Mouse (Mus musculus): ENCODE measurements around the gene Rgs7. TPM values are rescaled to one million over a fixed set of nuclear protein-coding genes. Genes with fewer than 3 reads are reported as not detected.

The Rgs7 gene
- total RNA-seq, 2 experiments from 2014 or later: 10.5 to 12.1 TPM

- no peak for DNase-seq
These were observed 191.4 kb downstream of the Rgs7 start for GRCm38 (mm10) chr1:175300895-175301294.

- DNase-seq: no peak
These were observed 191.9 kb downstream of the Rgs7 start for GRCm38 (mm10) chr1:175300404-175300803.

- DNase-seq: no peak
These were observed 192.5 kb downstream of the Rgs7 start for GRCm38 (mm10) chr1:175299603-175300397.

GRCm38 (mm10) chr1:175296906-175297305 is 195.4 kb downstream of the Rgs7 start:
- no peak for DNase-seq

- DNase-seq: no peak
These were observed 202.2 kb downstream of the Rgs7 start for GRCm38 (mm10) chr1:175290072-175290471.

- DNase-seq: no peak
These were observed 230.0 kb downstream of the Rgs7 start for GRCm38 (mm10) chr1:175262341-175262740.

- no peak for DNase-seq
These were observed 232.9 kb downstream of the Rgs7 start for GRCm38 (mm10) chr1:175259374-175259773.

- DNase-seq: no peak
These were observed 237.1 kb downstream of the Rgs7 start for GRCm38 (mm10) chr1:175255224-175255623.

- DNase-seq: no peak
These were observed 237.6 kb downstream of the Rgs7 start for GRCm38 (mm10) chr1:175254724-175255123.

- no peak for DNase-seq
These were observed 250.2 kb downstream of the Rgs7 start for GRCm38 (mm10) chr1:175242135-175242534.

- DNase-seq: no peak
These were observed 252.2 kb downstream of the Rgs7 start for GRCm38 (mm10) chr1:175240137-175240536.

- no peak for DNase-seq
These were observed 270.5 kb downstream of the Rgs7 start for GRCm38 (mm10) chr1:175221593-175222500.

- no peak for DNase-seq
These were observed 272.7 kb downstream of the Rgs7 start for GRCm38 (mm10) chr1:175219563-175219962.

- DNase-seq: no peak
These were observed 285.3 kb downstream of the Rgs7 start for GRCm38 (mm10) chr1:175207004-175207403.

- no peak for DNase-seq
These were observed 286.7 kb downstream of the Rgs7 start for GRCm38 (mm10) chr1:175205633-175206032.

- DNase-seq: no peak
These were observed 288.8 kb downstream of the Rgs7 start for GRCm38 (mm10) chr1:175203544-175203943.

GRCm38 (mm10) chr1:175202902-175203301 is 289.4 kb downstream of the Rgs7 start:
- DNase-seq: no peak

GRCm38 (mm10) chr1:175198881-175199280 is 293.4 kb downstream of the Rgs7 start:
- DNase-seq: no peak

GRCm38 (mm10) chr1:175195806-175196205 is 296.5 kb downstream of the Rgs7 start:
- no peak for DNase-seq

GRCm38 (mm10) chr1:175188186-175188585 is 304.1 kb downstream of the Rgs7 start:
- DNase-seq: no peak

- DNase-seq: no peak
These were observed 307.1 kb downstream of the Rgs7 start for GRCm38 (mm10) chr1:175185211-175185610.

- no peak for DNase-seq
These were observed 307.6 kb downstream of the Rgs7 start for GRCm38 (mm10) chr1:175184736-175185135.

- DNase-seq: no peak
These were observed 313.6 kb downstream of the Rgs7 start for GRCm38 (mm10) chr1:175178733-175179132.

Measured in adrenal gland, postnatal 36 days (tissue).